21 mouse cellular contexts compared by ENCODE assay signal in the genomic region with DNA sequence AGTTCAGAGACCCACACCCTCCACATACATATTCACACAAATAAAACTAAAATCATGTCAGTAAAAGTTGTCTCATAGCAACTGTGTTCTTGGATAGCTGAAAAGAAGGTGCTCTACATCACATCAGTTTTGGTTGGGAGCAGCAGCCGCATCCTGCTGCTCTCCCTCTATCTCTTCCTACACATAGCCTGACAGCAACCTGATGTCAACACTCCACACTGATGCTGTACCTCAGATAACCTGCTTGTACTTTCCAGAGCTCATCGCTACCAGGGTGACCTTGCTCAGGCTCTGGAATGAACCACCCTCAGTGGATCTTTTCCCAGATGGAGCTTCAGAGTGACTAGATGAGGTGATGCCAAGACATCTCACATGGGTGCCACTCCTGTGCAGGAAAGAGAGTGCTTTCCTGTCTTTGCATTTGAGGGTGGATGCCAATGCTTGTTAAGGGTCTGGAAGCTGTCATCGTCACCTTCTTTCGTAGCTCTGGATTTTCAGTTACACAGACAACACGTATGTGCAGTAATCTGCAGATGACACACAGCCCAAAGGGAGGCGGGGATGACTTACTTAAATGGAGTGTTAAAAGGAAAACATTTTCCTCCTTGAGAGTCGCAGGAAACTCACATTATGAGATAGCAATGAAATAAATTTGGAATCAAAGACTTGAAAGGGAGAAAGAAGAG.
DNase-seq lines count a peak whose midpoint lies in the region; ATAC-seq lines count a peak whose summit lies in the region.
"Had no signal": no experiment of that assay in that cellular context is flagged by ENCODE, and none has a peak within 500 bp of the region (broad histone marks: within the 10 kb centered on the region; RNA-seq: fewer than 3 reads in every experiment).

No protein-coding gene starts in this region.

- H3K4me3 ChIP-seq in heart, embryonic 15.5 days = no peak overlapping the region
- no peak overlapping the region for H3K4me3 ChIP-seq in lung, embryonic 15.5 days
- H3K4me3 ChIP-seq: forebrain, embryonic 13.5 days; limb, embryonic 12.5 days; megakaryocyte, embryonic 14.5 days; midbrain, embryonic 13.5 days had no signal

- H3K4me2 ChIP-seq in heart, embryonic 15.5 days = no peak overlapping the region
- H3K4me2 ChIP-seq in lung, embryonic 15.5 days = no peak overlapping the region
- H3K4me2 ChIP-seq: forebrain, embryonic 13.5 days; hindbrain, embryonic 14.5 days; limb, embryonic 12.5 days; midbrain, embryonic 13.5 days had no signal

- H3K36me3 ChIP-seq in heart, embryonic 15.5 days = no peaks in the 10 kb centered on the region
- no peaks in the 10 kb centered on the region for H3K36me3 ChIP-seq in lung, embryonic 15.5 days
- H3K36me3 ChIP-seq: limb, embryonic 12.5 days; midbrain, embryonic 13.5 days had no signal

- ATAC-seq in frontal cortex, adult (ENCODE audit: low TSS enrichment) = peak; percentile 52
- no peak; the same call in 1 of the 2 replicates for ATAC-seq in heart, embryonic 15.5 days (replicated peaks; ENCODE audit: insufficient number of reproducible peaks, insufficient read depth, low FRiP score, low read depth)
- ATAC-seq in lung, embryonic 15.5 days (ENCODE audit: borderline replicate concordance, extremely low read depth, low FRiP score, low TSS enrichment) = peak; percentile 60; the same call in 1 of the 2 replicates
- ATAC-seq: forebrain, embryonic 13.5 days; inflammation-experienced regulatory T-cells, adult 6 months; midbrain, embryonic 13.5 days had no signal

- no peaks in the 10 kb centered on the region for H3K27me3 ChIP-seq in heart, embryonic 15.5 days
- H3K27me3 ChIP-seq in lung, embryonic 15.5 days = no peaks in the 10 kb centered on the region
- H3K27me3 ChIP-seq: forebrain, embryonic 13.5 days; limb, embryonic 12.5 days; midbrain, embryonic 13.5 days had no signal

- no peak overlapping the region for H3K9ac ChIP-seq in heart, embryonic 15.5 days
- H3K9ac ChIP-seq in lung, embryonic 15.5 days = no peak overlapping the region
- H3K9ac ChIP-seq: forebrain, embryonic 13.5 days; hindbrain, embryonic 14.5 days; limb, embryonic 12.5 days; midbrain, embryonic 13.5 days had no signal

- no peak for DNase-seq in frontal cortex, postnatal 36 days (ENCODE audit: low spot score in 2 of 2)
- no peak for DNase-seq in heart, postnatal 4 days
- no peak for DNase-seq in lung, postnatal 14 days
- no peak for DNase-seq in urinary bladder, adult 2 months (ENCODE audit: low spot score)
- DNase-seq: adrenal gland, postnatal 10 days; cerebellum, adult 8-10 months; gastrocnemius, postnatal 25 days; kidney, adult 18-20 months; kidney, postnatal 4 days; lung, postnatal 36 days; thymus, adult 18-20 months; thymus, postnatal 36 days had no signal

- peaks cover 21% of the 10 kb centered on the region for H3K4me1 ChIP-seq in heart, embryonic 15.5 days (replicated peaks)
- peaks cover 8% of the 10 kb centered on the region; the same call in 1 of the 2 replicates for H3K4me1 ChIP-seq in lung, embryonic 15.5 days
- H3K4me1 ChIP-seq: forebrain, embryonic 13.5 days; limb, embryonic 12.5 days; midbrain, embryonic 13.5 days had no signal

- 36% methylated on average over 7 of the region's 7 CpGs for WGBS in heart, embryonic 15.5 days
- 37% methylated on average over 7 of the region's 7 CpGs for WGBS in lung, embryonic 15.5 days

- H3K27ac ChIP-seq in heart, embryonic 15.5 days = peak overlapping the region; percentile 17
- H3K27ac ChIP-seq in lung, embryonic 15.5 days = no peak overlapping the region
- H3K27ac ChIP-seq: forebrain, embryonic 13.5 days; hindbrain, embryonic 14.5 days; limb, embryonic 12.5 days; midbrain, embryonic 13.5 days had no signal

- H3K9me3 ChIP-seq in heart, embryonic 15.5 days (replicated peaks) = no peaks in the 10 kb centered on the region
- no peaks in the 10 kb centered on the region for H3K9me3 ChIP-seq in lung, embryonic 15.5 days
- H3K9me3 ChIP-seq: forebrain, embryonic 13.5 days; limb, embryonic 12.5 days; megakaryocyte, embryonic 14.5 days; midbrain, embryonic 13.5 days had no signal
